Mouse (Mus musculus) thymus, adult 2 months (tissue): Measurements from ENCODE around the gene C9orf72. TPM values are rescaled to one million over a fixed set of nuclear protein-coding genes. Genes with fewer than 3 reads are reported as not detected.

Experiments used
- DNase-seq: peaks from one replicate; pipeline ENCODE4 v3.0.0; 2021
- H3K27ac ChIP-seq: fragments of 200-500 bp; 2 replicates; pipeline ENCODE4 v1.5.1; 2012; ENCODE audit warnings: low read length, control low read depth; ENCODE audit not compliant: control insufficient read depth, insufficient read depth
- H3K27me3 ChIP-seq: fragments of 200-500 bp; 2 replicates; pipeline ENCODE4 v1.6.1; 2012; ENCODE audit warnings: mild to moderate bottlenecking, low read length, moderate library complexity, mixed read lengths; ENCODE audit not compliant: control insufficient read depth, insufficient read depth
- H3K36me3 ChIP-seq: fragments of 200-500 bp; 2 replicates; pipeline ENCODE4 v1.6.1; 2012; ENCODE audit warnings: mild to moderate bottlenecking, low read length, moderate library complexity; ENCODE audit not compliant: control insufficient read depth, insufficient read depth
- H3K4me1 ChIP-seq: fragments of 200-500 bp; replicated peaks from 2 replicates; pipeline ENCODE4 v1.6.1; 2012; ENCODE audit warnings: low read length; ENCODE audit not compliant: control insufficient read depth, insufficient read depth
- H3K4me3 ChIP-seq: fragments of 200-500 bp; 2 replicates; pipeline ENCODE4 v1.5.1; 2012; ENCODE audit warnings: mild to moderate bottlenecking, low read length, control low read depth, moderate library complexity; ENCODE audit not compliant: control insufficient read depth, insufficient read depth
- CTCF ChIP-seq: fragments of 200-500 bp; IDR thresholded peaks from 2 replicates; pipeline ENCODE4 v1.5.1; 2012; ENCODE audit warnings: mild to moderate bottlenecking, control low read depth, low read length, moderate library complexity, borderline replicate concordance; ENCODE audit not compliant: control insufficient read depth, poor library complexity, insufficient read depth; ENCODE audit errors: extremely low read depth
- POLR2A ChIP-seq: fragments of 200-500 bp; IDR thresholded peaks from 2 replicates; pipeline ENCODE4 v1.6.1; 2012; ENCODE audit warnings: mild to moderate bottlenecking, low read length, control low read depth, moderate library complexity; ENCODE audit not compliant: control insufficient read depth, poor library complexity, insufficient read depth; ENCODE audit errors: extremely low read depth
- WGBS: fragments of 180-500 bp; shearing (Covaris S2); methylation state at CpG from one replicate; pipeline ENCODE4 v1.1.7; 2018; 5-methylcytosine and 5-hydroxymethylcytosine counted together
- polyA plus RNA-seq: library from polyadenylated mRNA; depleted of rRNA; stranded (reverse); fragments of >200 nt; gene quantifications from 2 replicates; pipeline ENCODE4 v1.2.3, GENCODE M21; 2012

The C9orf72 gene
- polyA plus RNA-seq, 1 experiment: 9.3 TPM

- no peaks in the 10 kb centered on the region for H3K4me1 ChIP-seq
- TF ChIP-seq POLR2A (no peak), CTCF (no peak)
- no peaks in the 10 kb centered on the region for H3K27me3 ChIP-seq
- DNase-seq: no peak
- H3K36me3 ChIP-seq: no peaks in the 10 kb centered on the region
- H3K27ac ChIP-seq: no peak overlapping the region
- H3K4me3 ChIP-seq: no peak overlapping the region
- 95% methylated on average over 8 of the region's 8 CpGs for WGBS
Observed at GRCm38 (mm10) chr4:35187617-35188326, 38.2 kb downstream of the C9orf72 start.

GRCm38 (mm10) chr4:35177926-35178645 lies 47.9 kb downstream of the C9orf72 start:
- WGBS: 90% methylated on average over 12 of the region's 12 CpGs
- TF ChIP-seq CTCF (no peak), POLR2A (no peak)
- H3K36me3 ChIP-seq: no peaks in the 10 kb centered on the region

GRCm38 (mm10) chr4:35175566-35175965 lies 50.4 kb downstream of the C9orf72 start:
- TF ChIP-seq CTCF (no peak), POLR2A (no peak)
- H3K27ac ChIP-seq: no peak overlapping the region
- WGBS: 94% methylated on average over 2 of the region's 2 CpGs
- H3K4me1 ChIP-seq: no peaks in the 10 kb centered on the region
- DNase-seq: no peak
- H3K36me3 ChIP-seq: no peaks in the 10 kb centered on the region
- no peak overlapping the region for H3K4me3 ChIP-seq
- H3K27me3 ChIP-seq: no peaks in the 10 kb centered on the region

More at GRCm38 (mm10) chr4:35177926-35178645, 47.9 kb downstream of the C9orf72 start:
- H3K4me1 ChIP-seq: no peaks in the 10 kb centered on the region
- no peak overlapping the region for H3K4me3 ChIP-seq
- no peak for DNase-seq
- no peak overlapping the region for H3K27ac ChIP-seq
- H3K27me3 ChIP-seq: no peaks in the 10 kb centered on the region

- no peak for TF ChIP-seq POLR2A
- no peak for TF ChIP-seq CTCF
- Histone ChIP-seq H3K27me3 (no peaks in the 10 kb centered on the region), H3K36me3 (no peaks in the 10 kb centered on the region), H3K27ac (no peak overlapping the region), H3K4me3 (no peak overlapping the region), H3K4me1 (no peaks in the 10 kb centered on the region)
- DNase-seq: no peak
- 83% methylated on average over 1 of the region's 1 CpGs for WGBS
Observed at GRCm38 (mm10) chr4:35173551-35173950, 52.4 kb downstream of the C9orf72 start.

GRCm38 (mm10) chr4:35172471-35172870 lies 53.5 kb downstream of the C9orf72 start:
- Histone ChIP-seq H3K36me3 (no peaks in the 10 kb centered on the region), H3K4me1 (no peaks in the 10 kb centered on the region), H3K4me3 (no peak overlapping the region), H3K27me3 (no peaks in the 10 kb centered on the region), H3K27ac (no peak overlapping the region)
- TF ChIP-seq POLR2A: no peak
- TF ChIP-seq CTCF: no peak
- WGBS: 93% methylated on average over 2 of the region's 2 CpGs
- DNase-seq: no peak

- Histone ChIP-seq H3K27me3 (no peaks in the 10 kb centered on the region), H3K27ac (no peak overlapping the region), H3K4me3 (no peak overlapping the region), H3K36me3 (no peaks in the 10 kb centered on the region), H3K4me1 (no peaks in the 10 kb centered on the region)
- 89% methylated on average over 13 of the region's 13 CpGs for whole genome bisulfite sequencing
- no peak for DNase-seq
- TF ChIP-seq POLR2A (no peak), CTCF (no peak)
Observed at GRCm38 (mm10) chr4:35169571-35170125, 56.3 kb downstream of the C9orf72 start.
